Mouse (Mus musculus) monocyte, adult 59 days (primary cell): ENCODE data around the gene Galr2. TPM values are rescaled to one million over a fixed set of nuclear protein-coding genes. Genes with fewer than 3 reads are reported as not detected.

Source experiments
- total RNA-seq, 2 experiments: library from RNA; stranded (reverse); gene quantifications; one replicate each; pipeline ENCODE4 v1.2.4; 2023

Galr2 gene
- not detected for total RNA-seq

DNA sequence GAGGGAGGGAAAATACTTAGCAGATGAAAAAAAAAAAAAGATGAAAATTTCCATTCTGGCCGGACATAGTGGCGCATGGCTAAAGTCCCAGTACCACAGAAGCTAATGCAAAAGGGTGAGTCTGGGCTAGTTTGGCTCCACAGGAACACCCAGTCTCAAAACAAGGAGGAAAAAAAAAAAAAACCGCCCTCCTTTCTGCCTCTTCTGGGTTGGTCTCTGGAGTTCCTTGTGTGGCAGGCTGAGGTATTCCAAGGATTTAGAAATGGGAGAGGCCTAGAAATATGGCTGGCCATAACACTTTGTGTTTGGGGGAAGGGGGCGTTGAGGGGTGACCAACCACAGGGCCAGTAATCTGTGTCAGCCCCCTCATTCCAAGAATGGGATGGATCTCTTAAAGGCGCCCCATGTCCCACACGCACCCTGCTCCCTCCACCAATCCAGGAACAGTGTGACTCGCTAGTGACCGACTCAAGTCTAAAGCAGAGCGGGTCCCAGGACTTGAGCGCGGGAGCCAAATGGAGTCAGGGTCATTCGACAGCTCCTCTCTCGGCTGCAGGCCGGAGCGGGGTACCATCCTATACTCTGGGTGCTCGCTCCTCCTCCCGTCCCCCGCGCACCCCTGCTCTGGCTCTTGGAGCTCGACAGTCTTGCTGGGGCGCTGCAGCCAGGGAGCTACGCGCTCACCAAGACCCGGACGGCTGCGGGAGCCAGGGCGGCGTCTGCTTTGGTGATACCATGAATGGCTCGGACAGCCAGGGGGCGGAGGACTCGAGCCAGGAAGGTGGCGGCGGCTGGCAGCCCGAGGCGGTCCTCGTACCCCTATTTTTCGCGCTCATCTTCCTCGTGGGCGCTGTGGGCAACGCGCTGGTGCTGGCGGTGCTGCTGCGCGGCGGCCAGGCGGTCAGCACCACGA lies at the start of gene Galr2:
Gene Galr2 (plus strand): TSS at position 189 of the 913 bp plus-strand sequence.

DNA sequence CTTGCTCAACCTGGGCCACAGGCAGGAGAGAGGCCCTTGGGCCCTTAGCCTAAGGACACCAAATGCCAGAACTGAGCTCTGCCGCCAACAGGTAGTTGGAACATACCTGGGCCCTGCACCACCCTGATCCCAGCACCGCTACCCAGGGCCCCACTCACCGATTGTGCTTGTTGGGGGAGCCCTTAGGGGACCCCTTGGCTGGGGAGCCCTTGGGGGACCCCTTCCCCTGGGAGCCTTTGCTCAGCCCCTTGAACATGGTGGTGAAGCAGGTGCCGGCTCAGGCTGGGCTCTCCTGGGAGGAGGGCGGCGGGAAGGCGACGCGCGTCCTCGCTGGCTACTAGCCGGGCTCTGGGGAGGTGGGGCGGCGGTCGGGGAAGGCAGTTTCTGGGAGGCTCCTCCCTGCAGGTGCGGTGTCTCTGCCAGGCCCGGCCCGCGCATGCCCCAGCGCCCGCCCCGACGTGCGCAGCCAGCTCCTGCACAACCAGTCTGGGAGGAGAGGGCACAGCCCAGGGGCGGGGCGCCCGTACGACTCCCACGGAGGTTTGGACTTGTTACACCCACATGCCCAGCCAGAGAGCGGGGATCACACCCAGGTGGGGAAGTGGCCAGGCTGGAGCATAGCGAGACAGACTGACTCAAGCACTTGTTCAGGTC lies 42.9 kb upstream of the Galr2 start, which contains the start of gene Evpl:
Gene Evpl (minus strand): TSS at position 336 of the 654 bp plus-strand sequence.

DNA sequence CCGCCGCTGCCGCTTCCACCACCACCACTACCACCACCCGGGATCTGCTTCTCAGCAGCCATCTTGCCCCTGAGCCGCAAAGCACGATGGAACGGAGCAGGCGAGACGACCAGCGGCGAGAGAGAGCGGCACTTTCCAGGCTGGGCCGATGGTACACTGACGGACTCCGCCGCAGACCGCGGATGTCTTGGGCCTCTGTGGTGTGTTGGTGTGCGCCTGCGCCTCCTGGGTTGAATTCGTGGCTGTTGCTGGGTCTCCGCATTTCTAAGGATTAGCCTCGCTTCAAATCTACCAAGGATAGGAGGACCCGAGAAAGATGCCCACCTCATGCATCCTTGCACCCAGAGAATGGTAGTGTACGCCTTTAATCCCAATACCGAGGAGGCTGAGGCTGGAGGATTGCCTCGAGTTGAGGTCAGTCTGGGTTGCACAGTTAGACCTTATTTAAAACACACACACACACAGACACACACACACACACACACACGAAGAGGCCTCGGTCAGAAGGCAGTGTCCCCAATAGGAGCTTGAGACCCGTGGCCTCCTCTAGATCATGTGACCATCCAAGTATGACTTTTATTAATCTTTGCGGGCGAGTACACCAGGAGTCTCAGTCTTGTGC lies 6.6 kb upstream of the Galr2 start, which contains the start of gene Srp68:
Gene Srp68 (minus strand): TSS at position 173 of the 622 bp plus-strand sequence.

GRCm38 (mm10) chr11:116307019-116307725 lies 26.4 kb downstream of the Galr2 start, which contains the start of gene Exoc7:
Gene Exoc7, minus strand, starts transcription at chr11:116307233.

Other genes with a start within 250 kb of the Galr2 start
- 10 to 100 TPM; 47.4 to 55.6 TPM for gene Unc13d, start 203.0 kb upstream of the Galr2 start, total RNA-seq
- 100 to 1,000 TPM; 155 to 164 TPM for gene Wbp2, start 193.9 kb upstream of the Galr2 start, total RNA-seq
- 10 to 100 TPM; 13.8 to 15.7 TPM for gene Trim47, start 153.7 kb upstream of the Galr2 start, total RNA-seq
- 10 to 100 TPM; 28.0 to 31.9 TPM for gene Trim65, start 149.8 kb upstream of the Galr2 start, total RNA-seq
- 10 to 100 TPM; 27.5 to 28.3 TPM for gene Mrpl38, start 142.1 kb upstream of the Galr2 start, total RNA-seq
- gene Fbf1, start 112.8 kb upstream of the Galr2 start, total RNA-seq: 10 to 100 TPM; 16.6 to 20.0 TPM
- gene Ten1, start 82.1 kb upstream of the Galr2 start, total RNA-seq: 10 to 100 TPM; 44.9 to 53.1 TPM
- gene Acox1, start 81.9 kb upstream of the Galr2 start, total RNA-seq: 10 to 100 TPM; 42.6 to 47.8 TPM
- not detected for gene Evpl, start 42.9 kb upstream of the Galr2 start, total RNA-seq
- 10 to 100 TPM; 46.5 to 50.4 TPM for gene Srp68, start 6.7 kb upstream of the Galr2 start, total RNA-seq
- gene Exoc7, start 26.3 kb downstream of the Galr2 start, total RNA-seq: 10 to 100 TPM; 31.6 to 50.9 TPM
- gene Foxj1, start 54.5 kb downstream of the Galr2 start, total RNA-seq: under 1 TPM in 1 of 2 experiments, not detected in 1; 0.18 TPM
- 1 to 10 TPM; 3.2 to 3.4 TPM for gene Rnf157, start 132.1 kb downstream of the Galr2 start, total RNA-seq
- 100 to 1,000 TPM in 1 of 2 experiments, 10 to 100 TPM in 1; 87.8 to 110 TPM for gene Ubald2, start 153.2 kb downstream of the Galr2 start, total RNA-seq
- under 1 TPM in 1 of 2 experiments, not detected in 1; 0.42 TPM for gene Qrich2, start 185.3 kb downstream of the Galr2 start, total RNA-seq
- gene Prpsap1, start 213.3 kb downstream of the Galr2 start, total RNA-seq: 10 to 100 TPM; 51.4 to 61.2 TPM
- under 1 TPM in 1 of 2 experiments, not detected in 1; 0.10 TPM for gene Sphk1, start 250.0 kb downstream of the Galr2 start, total RNA-seq